Mouse (Mus musculus) layer of hippocampus, adult 9-10 months (tissue): Measurements from ENCODE around the gene Plin4.
A peak's percentile ranks its signal among the peaks of the same experiment; 100 is the strongest.
"Not testable (repeated sequence)": the region's sequence is repeated elsewhere in the genome, so short reads cannot be mapped to it uniquely, and the experiment has no call there.

Source experiments
- DNase-seq: peaks from one replicate; pipeline ENCODE4 v3.0.0; 2022; ENCODE audit warnings: low spot score

Gene Plin4

GRCm38 (mm10) chr17:56102158-56102557 lies 7.4 kb downstream of the Plin4 start:
- DNase-seq: no peak

DNA sequence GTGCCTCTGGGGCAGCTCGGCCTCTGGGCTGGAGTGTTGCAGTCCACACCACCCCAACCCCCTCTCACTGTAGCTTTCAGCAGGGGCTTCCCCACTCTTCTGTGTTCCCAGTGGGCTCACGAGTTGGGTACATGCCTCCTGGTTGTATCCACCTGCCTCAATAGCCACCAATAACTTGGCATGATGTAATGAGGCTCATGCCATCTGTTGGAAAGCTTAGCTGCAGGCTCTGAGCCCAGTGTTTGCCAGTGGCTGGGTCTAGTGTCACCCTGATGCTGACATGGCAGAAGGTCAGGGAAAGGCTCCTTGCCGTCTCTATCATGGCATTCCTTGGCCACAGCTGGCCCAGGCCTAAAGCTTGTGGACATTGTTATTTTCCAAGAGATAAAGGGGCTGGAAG lies 8.8 kb downstream of the Plin4 start:
- no peak for DNase-seq

GRCm38 (mm10) chr17:56098711-56099572 lies 10.7 kb downstream of the Plin4 start:
- no peak for DNase-seq

- no peak for DNase-seq
Observed at GRCm38 (mm10) chr17:56098180-56098579, 11.4 kb downstream of the Plin4 start.

- DNase-seq: no peak
Observed at GRCm38 (mm10) chr17:56096883-56097282, 12.7 kb downstream of the Plin4 start.

DNA sequence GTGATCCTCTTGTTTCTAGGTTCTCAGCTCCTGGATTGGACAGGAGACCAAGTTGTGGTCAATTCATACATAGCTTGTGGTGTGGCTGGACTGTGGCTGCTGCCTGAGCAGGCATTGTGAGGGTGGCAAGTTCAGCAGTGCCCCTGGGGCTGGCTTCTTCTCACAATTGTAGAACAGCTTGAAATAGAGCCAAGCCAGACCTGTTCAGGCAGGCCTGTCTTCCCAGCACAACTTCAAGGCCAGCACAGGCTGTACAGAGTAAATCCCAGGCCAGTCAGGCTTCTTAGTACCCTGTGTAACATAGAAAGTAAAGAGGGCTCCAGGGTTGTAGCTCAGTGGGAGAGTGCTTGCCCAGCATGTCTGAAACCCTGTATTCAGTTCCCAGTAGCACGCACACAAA lies 16.8 kb downstream of the Plin4 start:
- DNase-seq: no peak

DNA sequence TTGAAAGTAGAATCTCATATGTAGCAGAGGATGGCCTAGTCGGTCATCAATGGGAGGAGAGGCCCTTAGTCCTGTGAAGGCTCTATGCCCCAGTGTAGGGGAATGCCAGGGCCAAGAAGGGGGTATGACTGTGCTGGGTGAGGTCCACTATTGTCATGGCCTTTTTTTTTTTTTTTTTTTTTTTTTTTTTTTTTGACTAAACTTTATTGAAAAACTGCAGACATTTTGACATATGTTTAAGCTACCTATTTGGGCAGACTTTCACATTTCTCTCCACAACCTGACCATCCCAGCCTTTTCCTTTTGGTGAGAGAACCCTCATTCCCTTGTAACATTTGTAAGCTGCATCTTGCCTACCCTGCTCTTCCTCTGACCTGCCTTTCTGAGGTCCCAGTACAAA lies 17.3 kb downstream of the Plin4 start:
- DNase-seq: no peak

- DNase-seq: no peak
Observed at GRCm38 (mm10) chr17:56080781-56081585, 28.6 kb downstream of the Plin4 start.

DNA sequence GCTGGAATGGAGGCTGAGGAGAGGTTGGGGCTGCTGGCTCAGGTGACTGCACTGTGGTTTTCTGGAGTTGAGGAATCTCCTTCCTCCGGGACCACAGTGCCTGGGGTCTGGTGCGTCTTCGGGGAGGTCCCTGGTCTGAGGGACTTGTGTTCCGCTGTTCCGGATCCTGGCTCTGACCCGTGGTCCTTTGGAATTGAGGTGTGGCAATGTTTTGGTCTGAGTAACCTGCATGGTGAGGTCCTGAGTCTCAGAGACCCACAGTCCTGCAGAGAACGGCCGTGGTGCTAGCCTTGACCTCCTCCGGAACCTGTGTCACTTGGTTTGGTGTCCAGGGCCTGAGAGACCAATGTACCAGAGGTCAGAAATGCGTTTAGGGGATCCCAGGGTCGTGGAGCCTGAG lies 29.7 kb downstream of the Plin4 start:
- no peak for DNase-seq

- peak; percentile 99 for DNase-seq
Observed at GRCm38 (mm10) chr17:56078880-56079795, 30.5 kb downstream of the Plin4 start, which contains the start of gene Hdgfl2. Gene Hdgfl2, plus strand, starts transcription at chr17:56079634.

DNA sequence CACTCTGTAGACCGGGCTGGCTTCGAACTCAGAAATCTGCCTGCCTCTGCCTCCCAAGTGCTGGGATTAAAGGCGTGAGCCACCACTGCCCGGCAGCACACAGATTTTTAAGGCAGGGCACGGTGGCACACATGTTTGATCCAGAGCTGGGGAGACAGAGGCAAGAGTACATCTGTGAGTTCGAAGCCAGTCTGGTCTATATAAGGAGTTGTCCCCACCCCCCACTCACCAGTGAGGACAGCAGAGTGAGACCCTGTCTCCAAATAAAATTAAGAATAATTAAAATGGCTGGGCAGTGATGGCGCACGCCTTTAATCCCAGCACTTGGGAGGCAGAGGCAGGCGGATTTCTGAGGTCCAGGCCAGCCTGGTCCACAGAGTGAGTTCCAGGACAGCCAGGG lies 31.2 kb downstream of the Plin4 start:
- DNase-seq: not testable (repeated sequence)

DNA sequence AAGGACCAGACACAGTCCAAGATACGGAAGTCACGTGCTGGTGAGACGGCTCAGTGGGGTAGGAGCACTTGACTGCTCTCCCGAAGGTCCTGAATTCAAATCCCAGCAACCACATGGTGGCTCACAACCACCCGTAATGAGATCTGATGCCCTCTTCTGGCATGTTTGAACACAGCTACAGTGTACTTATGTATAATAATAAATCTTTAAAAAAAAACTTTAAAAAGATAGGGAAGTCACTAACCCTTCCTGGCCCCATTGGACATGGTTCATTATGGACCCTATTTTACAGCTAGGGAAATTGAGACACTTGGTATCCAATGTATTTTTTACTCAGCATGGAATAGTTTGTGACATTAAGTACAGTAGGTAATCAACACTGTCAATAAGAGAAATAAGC lies 32.1 kb downstream of the Plin4 start:
- DNase-seq: no peak

DNA sequence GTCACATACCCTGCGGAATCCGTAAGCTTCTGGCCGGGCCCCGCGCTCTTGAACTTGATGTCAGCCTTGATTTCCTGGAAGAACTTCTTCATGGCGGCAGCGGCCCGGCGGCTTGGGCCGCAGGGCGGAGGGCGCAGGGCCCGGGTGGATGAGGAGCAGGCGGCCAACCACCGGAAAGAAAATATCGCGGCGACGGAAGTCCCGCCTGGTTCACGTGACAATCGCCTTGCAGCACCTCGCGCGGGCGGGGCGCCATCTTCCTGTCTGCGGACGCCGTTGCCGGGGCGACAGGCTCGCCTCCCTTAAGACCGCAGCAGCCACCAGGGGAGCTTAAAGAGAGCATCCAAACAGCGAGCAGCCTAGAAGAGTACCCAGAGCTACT lies 34.8 kb downstream of the Plin4 start, which contains the start of gene Ubxn6:
TSS of gene Ubxn6 (minus strand) at position 202 of the 382 bp plus-strand sequence.
- DNase-seq: peak; percentile 91

GRCm38 (mm10) chr17:56074097-56074826 lies 35.3 kb downstream of the Plin4 start:
- DNase-seq: no peak

- no peak for DNase-seq
Observed at GRCm38 (mm10) chr17:56072243-56072642, 37.4 kb downstream of the Plin4 start.

GRCm38 (mm10) chr17:56071126-56071525 lies 38.5 kb downstream of the Plin4 start:
- no peak for DNase-seq

DNA sequence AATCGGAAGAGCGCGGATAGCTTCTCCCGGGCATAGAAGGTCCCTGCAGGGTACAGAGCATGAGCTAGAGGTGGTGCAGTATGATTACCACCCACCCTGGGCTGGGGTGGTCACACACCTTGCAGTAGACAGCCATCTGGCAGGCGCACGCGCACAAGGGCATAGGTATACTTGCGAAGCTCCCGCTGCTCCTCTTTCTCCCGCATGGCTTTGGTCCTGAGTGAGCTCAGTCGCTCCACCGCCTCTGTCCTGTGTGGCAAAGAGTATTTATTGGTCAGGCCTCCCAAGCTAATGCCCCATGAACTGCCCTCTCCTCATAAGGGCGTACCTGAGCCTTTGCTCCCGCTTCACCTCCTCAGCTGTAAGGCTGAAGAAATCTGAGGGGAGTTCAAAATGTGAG lies 40.5 kb downstream of the Plin4 start:
- no peak for DNase-seq

- DNase-seq: no peak
Observed at GRCm38 (mm10) chr17:56066451-56066850, 43.2 kb downstream of the Plin4 start.

DNA sequence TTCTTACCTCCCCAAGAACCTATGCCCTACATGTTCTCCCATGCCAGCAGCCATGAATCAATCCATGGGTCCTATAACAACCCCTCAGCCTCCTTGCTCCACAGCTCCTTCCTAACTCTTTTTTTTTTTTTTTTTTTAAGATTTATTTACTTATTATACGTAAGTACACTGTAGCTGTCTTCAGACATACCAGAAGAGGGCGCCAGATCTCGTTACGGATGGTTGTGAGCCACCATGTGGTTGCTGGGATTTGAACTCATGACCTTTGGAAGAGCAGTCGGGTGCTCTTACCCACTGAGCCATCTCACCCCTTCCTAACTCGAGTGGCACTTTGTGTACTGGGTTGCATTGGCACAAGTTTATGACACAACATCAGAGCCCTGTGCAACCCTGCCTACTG lies 43.9 kb downstream of the Plin4 start:
- DNase-seq: not testable (repeated sequence)

DNA sequence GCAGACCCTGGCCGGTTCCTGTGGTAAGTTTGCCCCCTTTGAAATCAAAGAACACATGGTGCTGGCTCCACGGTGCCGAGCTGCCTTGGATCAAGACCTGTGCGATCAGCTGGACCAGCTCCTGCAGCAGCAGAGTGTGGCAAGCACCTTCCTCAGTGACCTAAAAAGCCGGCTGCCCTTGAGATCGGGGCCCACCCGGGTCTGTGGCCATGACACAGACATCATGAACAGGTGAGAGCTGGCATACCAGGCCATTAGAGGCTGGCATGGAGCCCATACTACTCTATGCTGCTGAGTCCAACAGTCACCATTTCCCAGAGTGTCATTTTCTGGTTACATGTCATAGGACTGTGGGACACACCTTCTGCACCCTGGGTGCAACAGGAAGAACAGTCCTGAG lies 47.5 kb downstream of the Plin4 start:
- DNase-seq: no peak

DNA sequence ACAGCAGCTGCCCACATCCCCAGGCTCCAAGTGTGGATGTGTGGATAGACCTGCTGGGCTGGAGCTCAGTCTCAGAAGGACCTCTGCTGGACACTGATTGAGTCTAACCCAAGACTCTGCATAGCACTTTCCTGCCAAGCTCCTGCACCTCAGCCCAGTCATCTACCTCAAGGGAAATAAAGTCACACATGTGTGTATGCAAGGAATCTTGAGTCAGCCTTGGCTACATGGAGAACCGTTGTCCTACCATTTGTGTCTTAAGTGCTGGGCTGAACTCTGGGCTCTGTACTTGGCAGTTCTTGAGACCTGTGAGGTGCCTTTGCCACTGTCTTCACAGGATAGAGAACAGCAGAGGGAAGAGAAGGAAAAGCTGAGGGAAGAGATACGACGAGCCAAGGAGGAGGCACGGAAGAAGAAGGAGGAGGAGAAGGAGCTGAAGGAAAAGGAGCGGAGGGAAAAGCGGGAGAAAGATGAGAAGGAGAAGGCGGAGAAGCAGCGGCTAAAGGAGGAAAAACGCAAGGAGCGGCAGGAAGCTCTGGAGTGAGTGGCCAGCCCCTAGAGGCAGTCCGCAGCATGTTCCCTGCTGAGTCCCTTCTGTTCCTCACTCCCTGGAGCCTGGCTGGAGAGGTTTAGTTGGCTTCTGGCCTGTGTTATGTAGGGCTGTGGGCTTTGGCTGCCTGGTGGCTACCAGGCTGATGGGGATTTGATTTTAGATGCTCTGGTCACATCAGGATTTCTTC lies 52.1 kb downstream of the Plin4 start:
- no peak for DNase-seq
